Mouse (Mus musculus) liver, adult 2 months (tissue): ENCODE measurements around the gene Nop53. TPM values are rescaled to one million over a fixed set of nuclear protein-coding genes. Genes with fewer than 3 reads are reported as not detected.

ENCODE experiments used
- DNase-seq: peaks from one replicate; pipeline ENCODE4 v3.0.0-alpha.2; 2011; ENCODE audit warnings: low read depth, low spot score; ENCODE audit errors: extremely low read depth
- H3K27ac ChIP-seq: fragments of 200-500 bp; replicated peaks from 2 replicates; pipeline ENCODE4 v1.5.1; 2012; ENCODE audit warnings: low read depth, mild to moderate bottlenecking, control low read depth, inconsistent platforms, low read length; ENCODE audit not compliant: insufficient read depth
- H3K27me3 ChIP-seq: fragments of 200-500 bp; 2 replicates; pipeline ENCODE4 v1.6.1; 2012; ENCODE audit warnings: mild to moderate bottlenecking, moderate library complexity, low read length, inconsistent platforms; ENCODE audit not compliant: control insufficient read depth, insufficient read depth
- H3K36me3 ChIP-seq: fragments of 200-500 bp; 2 replicates; pipeline ENCODE4 v1.6.1; 2012; ENCODE audit warnings: low read length, inconsistent platforms; ENCODE audit not compliant: control insufficient read depth, insufficient read depth
- H3K4me1 ChIP-seq: fragments of 200-500 bp; 2 replicates; pipeline ENCODE4 v1.6.1; 2011; ENCODE audit warnings: low read length; ENCODE audit not compliant: control insufficient read depth, insufficient read depth
- H3K4me3 ChIP-seq: fragments of 200-500 bp; 2 replicates; pipeline ENCODE4 v1.5.1; 2011; ENCODE audit warnings: low read depth, mild to moderate bottlenecking, control low read depth, low read length, moderate library complexity; ENCODE audit not compliant: insufficient read depth
- H3K79me2 ChIP-seq: fragments of 200-500 bp; 2 replicates; pipeline ENCODE4 v1.6.1; 2012; ENCODE audit warnings: inconsistent platforms, mild to moderate bottlenecking, low read length, moderate library complexity; ENCODE audit not compliant: control insufficient read depth, insufficient read depth
- H3K9ac ChIP-seq: fragments of 200-500 bp; 2 replicates; pipeline ENCODE4 v1.6.1; 2012; ENCODE audit warnings: low read depth, mild to moderate bottlenecking, control low read depth, inconsistent platforms, low read length
- CTCF ChIP-seq: fragments of 200-500 bp; IDR thresholded peaks from 2 replicates; pipeline ENCODE4 v1.5.1; 2011; ENCODE audit warnings: low read depth, low read length, control low read depth
- POLR2A ChIP-seq: fragments of 200-500 bp; IDR thresholded peaks from 2 replicates; pipeline ENCODE4 v1.6.1; 2011; ENCODE audit warnings: low read length, control low read depth; ENCODE audit not compliant: insufficient read depth; ENCODE audit errors: extremely low read depth
- WGBS: fragments of 180-500 bp; shearing (Covaris S2); methylation state at CpG from one replicate; pipeline ENCODE4 v1.1.7; 2018; 5-methylcytosine and 5-hydroxymethylcytosine counted together
- polyA plus RNA-seq: library from polyadenylated mRNA; depleted of rRNA; stranded (reverse); fragments of >200 nt; gene quantifications from 2 replicates; pipeline ENCODE4 v1.2.3, GENCODE M21; 2012
- total RNA-seq: library from RNA; depleted of rRNA; stranded (reverse); fragments of >200 nt; gene quantifications from 2 replicates; pipeline ENCODE4 v1.2.3, GENCODE M21; 2014

Nop53 gene
- total and polyA plus RNA-seq, 2 experiments = 59.6 to 65.2 TPM

DNA sequence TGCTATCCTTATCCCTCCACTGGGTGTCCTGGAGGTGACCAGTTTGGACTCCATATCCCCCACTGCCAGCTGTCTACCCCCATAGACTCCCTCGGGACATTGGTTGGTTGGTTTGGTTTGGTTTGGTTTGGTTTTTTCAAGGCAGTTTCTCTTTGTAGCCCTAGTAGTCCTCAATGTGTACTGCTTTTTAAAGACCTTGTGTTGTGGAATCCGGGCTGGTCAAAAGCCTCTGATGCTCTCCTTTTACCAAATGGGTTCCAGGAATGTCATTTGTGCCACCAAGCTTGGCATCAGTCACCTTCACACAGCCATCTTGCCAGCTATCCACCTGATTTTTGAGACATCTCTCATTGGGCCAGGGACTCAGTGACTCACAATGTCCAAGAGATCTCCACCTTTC is 31.1 kb downstream of the Nop53 start:
- Histone ChIP-seq H3K9ac (no peak overlapping the region), H3K79me2 (no peaks in the 10 kb centered on the region), H3K27ac (no peak overlapping the region), H3K36me3 (no peaks in the 10 kb centered on the region), H3K27me3 (no peaks in the 10 kb centered on the region), H3K4me1 (no peaks in the 10 kb centered on the region; the same call in 1 of the 2 replicates), H3K4me3 (no peak overlapping the region)
- no peak for TF ChIP-seq CTCF
- no peak for TF ChIP-seq POLR2A
- no peak for DNase-seq
- 96% methylated on average over 2 of the region's 2 CpGs for WGBS

DNA sequence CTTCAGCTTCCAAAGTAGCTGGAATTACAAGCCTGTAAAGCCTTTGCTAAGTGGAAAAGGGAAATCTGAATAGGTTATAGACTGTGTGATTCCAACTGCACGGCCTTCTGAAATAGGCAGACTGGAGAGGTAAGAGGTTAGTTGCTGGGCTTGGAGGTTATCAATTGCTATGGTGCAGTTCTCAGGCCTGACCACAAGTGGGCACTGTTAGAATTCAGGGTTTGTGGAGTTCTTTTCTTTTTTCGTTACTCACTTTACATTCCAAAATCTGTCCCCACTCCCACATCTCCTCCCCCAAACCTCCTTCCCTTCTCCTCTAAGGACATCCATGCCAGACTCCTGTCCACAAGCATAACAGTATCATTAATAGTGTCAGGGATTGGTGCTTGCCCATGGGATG is 31.6 kb downstream of the Nop53 start:
- Histone ChIP-seq H3K36me3 (no peaks in the 10 kb centered on the region), H3K27me3 (no peaks in the 10 kb centered on the region), H3K4me1 (no peaks in the 10 kb centered on the region; the same call in 1 of the 2 replicates), H3K27ac (no peak overlapping the region), H3K79me2 (no peaks in the 10 kb centered on the region), H3K4me3 (no peak overlapping the region), H3K9ac (no peak overlapping the region)
- DNase-seq = peak; percentile 31
- TF ChIP-seq POLR2A (no peak), CTCF (peak; percentile 44; the same call in 1 of the 2 replicates)
- WGBS = 40% methylated on average over 2 of the region's 2 CpGs

DNA sequence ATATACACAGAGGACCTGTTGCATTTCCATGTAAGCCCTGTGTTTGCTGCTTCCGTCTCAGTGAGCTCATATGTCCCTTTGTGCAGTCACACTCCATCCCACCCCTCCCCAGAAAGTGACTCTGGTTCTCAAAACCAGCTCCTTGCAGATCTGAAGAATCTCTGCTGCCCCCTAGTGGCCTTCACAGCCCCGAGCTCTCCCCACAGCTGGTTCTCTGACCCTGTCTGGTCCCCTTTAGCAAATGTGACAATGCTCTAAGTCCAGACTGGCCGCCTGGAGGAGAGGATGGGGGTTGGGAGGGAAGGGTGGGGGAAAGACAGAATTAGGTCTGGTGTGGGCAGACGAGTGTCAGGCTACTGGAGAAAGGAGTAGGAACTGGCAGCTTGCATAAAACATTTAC is 33.7 kb downstream of the Nop53 start:
- TF ChIP-seq POLR2A = no peak
- peak; percentile 84 for TF ChIP-seq CTCF
- Histone ChIP-seq H3K27ac (no peak overlapping the region), H3K4me3 (no peak overlapping the region), H3K4me1 (no peaks in the 10 kb centered on the region; the same call in 1 of the 2 replicates), H3K36me3 (no peaks in the 10 kb centered on the region), H3K27me3 (no peaks in the 10 kb centered on the region), H3K9ac (no peak overlapping the region), H3K79me2 (no peaks in the 10 kb centered on the region)
- 3% methylated on average over 4 of the region's 4 CpGs for WGBS
- DNase-seq = peak; percentile 48

DNA sequence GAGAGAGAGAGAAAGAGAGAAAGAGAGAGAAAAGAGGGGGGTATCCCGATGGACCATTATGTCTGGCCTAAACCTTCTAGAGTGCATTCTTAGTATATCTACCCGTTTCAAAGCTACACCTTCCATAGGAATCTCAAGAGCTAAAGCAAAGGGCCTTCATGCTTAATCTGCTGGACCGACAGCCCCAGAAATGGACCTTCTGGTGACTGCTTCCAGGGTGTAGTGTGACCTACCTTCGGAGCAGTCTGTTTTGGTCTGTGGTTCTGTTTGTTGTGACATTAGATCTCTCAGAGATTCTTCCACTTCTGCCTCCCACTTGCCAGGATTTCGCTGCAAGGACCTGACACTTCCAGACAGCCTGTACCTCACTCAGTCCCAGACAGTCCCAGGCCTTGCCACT is 35.4 kb downstream of the Nop53 start:
- H3K9ac ChIP-seq = no peak overlapping the region
- 86% methylated on average over 5 of the region's 5 CpGs for WGBS
- H3K27ac ChIP-seq = no peak overlapping the region
- no peaks in the 10 kb centered on the region for H3K4me1 ChIP-seq
- no peak for DNase-seq
- no peaks in the 10 kb centered on the region for H3K27me3 ChIP-seq
- no peak for TF ChIP-seq CTCF
- TF ChIP-seq POLR2A = no peak
- no peak overlapping the region for H3K4me3 ChIP-seq
- H3K36me3 ChIP-seq = no peaks in the 10 kb centered on the region
- no peaks in the 10 kb centered on the region for H3K79me2 ChIP-seq

DNA sequence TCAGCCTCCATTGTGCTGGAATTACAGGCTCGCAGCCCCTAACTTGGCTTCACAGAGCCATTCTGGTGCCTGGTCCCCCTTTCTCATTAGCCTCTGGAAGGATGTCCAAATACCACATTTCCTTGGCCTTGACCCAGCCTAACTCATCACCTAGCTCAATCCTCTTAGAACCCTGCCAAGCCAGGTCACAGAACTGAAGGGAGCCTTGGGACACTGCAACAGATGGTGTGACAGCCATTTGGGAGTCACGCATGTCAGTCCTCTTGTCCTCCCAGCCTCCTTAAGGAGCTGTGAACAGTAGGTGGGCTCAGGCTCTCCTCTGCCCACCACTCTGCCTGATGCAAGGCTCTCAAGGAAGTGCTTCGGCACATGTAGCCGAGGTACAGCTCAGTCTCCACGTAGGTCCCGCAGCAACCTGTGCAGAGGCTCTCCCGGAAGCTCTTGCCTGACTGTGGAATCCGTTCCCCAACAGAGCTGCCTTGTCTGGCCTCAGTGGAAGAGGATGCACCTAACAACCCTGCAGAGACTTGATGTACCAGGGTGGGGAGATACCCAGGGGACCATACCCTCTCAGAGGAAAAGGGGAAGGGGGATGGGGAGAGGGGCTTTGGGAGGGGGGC is 37.8 kb downstream of the Nop53 start:
- no peak overlapping the region for H3K9ac ChIP-seq
- 80% methylated on average over 8 of the region's 8 CpGs for WGBS
- no peaks in the 10 kb centered on the region for H3K27me3 ChIP-seq

DNA sequence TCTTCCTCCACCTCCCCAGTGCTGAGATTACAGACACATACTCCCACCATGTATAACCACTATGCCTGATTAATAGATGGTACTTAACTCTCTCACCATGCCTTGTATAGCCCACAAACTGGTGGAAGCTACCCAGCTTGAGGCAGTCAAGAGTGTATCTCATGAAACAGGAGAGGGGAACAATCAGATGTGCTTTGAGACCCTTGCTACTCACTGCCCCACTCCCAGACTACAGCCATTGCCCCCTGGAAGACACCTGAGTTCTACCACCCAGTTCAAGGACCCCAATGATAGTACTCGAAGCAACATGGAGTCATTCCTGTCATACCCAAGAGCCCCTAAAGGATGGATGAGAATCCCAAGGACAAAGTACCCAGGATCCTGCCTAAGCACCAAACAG is 39.3 kb downstream of the Nop53 start:
- 92% methylated on average over 1 of the region's 1 CpGs for WGBS
- H3K27ac ChIP-seq = no peak overlapping the region
- TF ChIP-seq CTCF = no peak
- no peak for TF ChIP-seq POLR2A
- H3K79me2 ChIP-seq = no peaks in the 10 kb centered on the region
- DNase-seq = no peak
- H3K4me3 ChIP-seq = no peak overlapping the region
- no peak overlapping the region for H3K9ac ChIP-seq
- no peaks in the 10 kb centered on the region for H3K36me3 ChIP-seq
- no peaks in the 10 kb centered on the region for H3K27me3 ChIP-seq
- no peaks in the 10 kb centered on the region for H3K4me1 ChIP-seq

More for the DNA sequence above, 37.8 kb downstream of the Nop53 start:
- H3K4me1 ChIP-seq = no peaks in the 10 kb centered on the region
- no peak overlapping the region for H3K27ac ChIP-seq
- TF ChIP-seq CTCF (no peak), POLR2A (no peak)
- H3K36me3 ChIP-seq = no peaks in the 10 kb centered on the region
- no peaks in the 10 kb centered on the region for H3K79me2 ChIP-seq
- H3K4me3 ChIP-seq = no peak overlapping the region
- DNase-seq = no peak
